Mouse (Mus musculus) testis, adult 2 months (tissue): Measurements from ENCODE around the gene Ptpn6.

ENCODE experiments used
- CTCF ChIP-seq: fragments of 200-500 bp; IDR thresholded peaks from 2 replicates; pipeline ENCODE4 v1.5.1; 2012; ENCODE audit warnings: low read depth, mild to moderate bottlenecking, inconsistent platforms, low read length, moderate library complexity; ENCODE audit not compliant: control insufficient read depth, insufficient read depth, insufficient replicate concordance
- POLR2A ChIP-seq: fragments of 200-500 bp; IDR thresholded peaks from 2 replicates; pipeline ENCODE4 v1.6.1; 2012; ENCODE audit warnings: low read depth, mild to moderate bottlenecking, inconsistent platforms, low read length, moderate library complexity; ENCODE audit not compliant: control insufficient read depth

DNA sequence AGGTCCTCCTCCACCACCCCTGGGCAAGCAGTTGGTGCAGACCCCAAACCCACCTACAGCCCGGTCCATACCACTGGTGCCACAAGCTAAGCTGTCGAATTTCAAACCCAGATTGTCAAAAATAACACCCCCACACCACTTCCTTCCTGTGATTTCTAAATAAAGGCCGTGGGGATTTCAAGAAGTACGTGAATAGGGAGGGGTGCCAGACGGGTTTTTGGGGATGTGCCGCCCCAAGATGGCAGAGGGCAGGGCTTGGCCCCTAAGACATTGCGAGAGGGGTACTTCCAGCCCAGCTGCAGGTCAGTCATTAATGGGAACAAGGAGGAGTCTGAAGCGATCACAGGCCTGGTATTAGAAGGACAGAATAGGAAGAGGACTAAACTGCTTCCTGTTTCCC lies 15.0 kb downstream of the Ptpn6 start:
- TF ChIP-seq CTCF (no peak), POLR2A (no peak)
